Mouse (Mus musculus): Measurements from ENCODE around the gene Atp6ap2.

- no peak for TF ChIP-seq CTCF (IDR thresholded peaks at IDR 0.05; ENCODE audit: control insufficient read depth, insufficient read depth, insufficient replicate concordance, low read depth, low read length)
- TF ChIP-seq POLR2A (IDR thresholded peaks at IDR 0.05; ENCODE audit: control insufficient read depth, low read depth, low read length) = peak; percentile 78
Measured at GRCm38 (mm10) chrX:12587192-12587957, at the start of gene Atp6ap2.
